Mouse (Mus musculus) brain, adult 2 months (tissue): ENCODE measurements at regions not wholly inside any gene's neighbourhood (a gene's known extent, or its start where the extent isn't known, plus 50 kb on each side); places are given as distances from the start of the nearest gene placed in this dataset.

Source experiments
- DNase-seq: peaks from one replicate; pipeline ENCODE4 v3.0.0; 2011; ENCODE audit warnings: low read depth, low spot score

DNA sequence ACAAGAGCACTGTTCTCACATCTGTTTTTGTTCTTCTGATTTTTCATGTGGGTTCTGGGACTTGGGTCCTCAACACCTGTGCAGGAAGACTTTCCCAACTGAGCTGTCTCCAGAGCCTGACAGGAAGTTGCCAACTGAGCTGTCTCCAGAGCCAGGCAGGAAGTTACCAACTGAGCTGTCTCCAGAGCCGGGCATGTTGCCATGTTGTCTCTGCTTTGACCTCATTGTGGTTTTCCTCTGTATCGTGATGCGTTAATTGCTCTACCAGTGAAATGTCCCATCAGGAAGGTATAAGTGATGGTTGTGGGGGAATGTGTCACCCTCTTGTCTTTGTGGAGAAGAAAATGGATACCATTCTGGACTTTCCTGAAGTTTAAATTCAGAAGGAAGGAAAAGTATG, 54.4 kb upstream of the Olfm4 start:
- no peak for DNase-seq

DNA sequence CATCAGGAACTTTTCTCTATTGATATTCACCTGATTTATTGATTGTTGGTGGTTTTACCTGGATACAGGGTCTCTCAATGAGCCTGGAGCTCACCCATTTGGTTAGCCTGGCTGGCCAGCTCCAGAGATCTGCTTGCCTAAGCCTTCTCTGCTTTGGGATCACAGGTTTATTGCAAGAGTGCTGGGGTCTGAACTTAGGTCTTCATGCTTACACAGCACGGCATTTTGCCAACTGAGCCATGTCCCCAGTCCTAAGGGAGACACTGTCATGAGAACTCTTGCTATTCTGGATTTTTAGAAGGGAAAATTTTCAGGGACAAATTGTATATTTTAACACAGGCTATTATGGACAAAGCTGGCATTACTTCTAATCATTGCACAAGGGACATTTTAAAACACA, 56.7 kb upstream of the Olfm4 start:
- no peak for DNase-seq

DNA sequence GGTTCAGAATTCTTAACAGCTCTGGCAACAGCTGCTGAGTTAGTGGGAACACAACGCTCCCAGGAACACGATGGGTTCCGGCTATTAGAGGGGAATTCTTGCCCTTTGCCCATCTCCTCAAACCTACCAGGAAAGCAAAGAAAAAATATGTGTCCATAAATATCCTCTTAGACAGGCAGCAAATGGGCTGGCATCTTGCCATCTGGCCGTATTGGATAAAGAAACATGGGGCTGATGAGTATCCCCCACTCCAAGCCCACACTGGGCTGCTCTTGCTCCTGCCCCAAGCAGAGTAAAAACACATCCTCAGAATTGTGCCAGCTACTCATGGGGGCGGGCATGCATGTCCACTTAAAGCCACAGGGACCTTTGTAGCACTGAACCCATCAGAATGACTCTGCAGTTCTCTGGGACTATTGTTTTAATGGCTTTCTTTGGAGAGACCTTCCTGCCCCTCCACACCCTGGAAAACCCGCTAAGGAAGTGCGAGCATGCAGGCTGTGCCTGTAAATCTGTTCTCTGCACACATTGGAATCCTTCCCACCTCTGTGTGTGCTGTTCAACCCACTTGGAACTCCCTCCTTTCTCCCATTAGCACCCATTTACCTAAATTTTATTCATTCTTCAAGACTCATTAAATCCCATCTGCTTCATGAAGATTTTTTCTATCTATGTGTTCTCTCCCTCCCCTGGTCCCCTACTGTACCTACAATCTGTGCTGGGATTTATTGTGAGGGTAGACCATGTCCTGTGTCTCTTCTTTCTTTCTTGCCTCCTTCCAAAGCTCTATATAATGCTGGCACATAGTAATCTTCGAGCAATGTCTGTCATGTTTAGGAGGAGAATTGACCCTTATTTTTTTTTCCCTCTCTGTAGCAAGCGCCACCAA, 66.7 kb upstream of the Olfm4 start:
- peak; percentile 57 for DNase-seq

DNA sequence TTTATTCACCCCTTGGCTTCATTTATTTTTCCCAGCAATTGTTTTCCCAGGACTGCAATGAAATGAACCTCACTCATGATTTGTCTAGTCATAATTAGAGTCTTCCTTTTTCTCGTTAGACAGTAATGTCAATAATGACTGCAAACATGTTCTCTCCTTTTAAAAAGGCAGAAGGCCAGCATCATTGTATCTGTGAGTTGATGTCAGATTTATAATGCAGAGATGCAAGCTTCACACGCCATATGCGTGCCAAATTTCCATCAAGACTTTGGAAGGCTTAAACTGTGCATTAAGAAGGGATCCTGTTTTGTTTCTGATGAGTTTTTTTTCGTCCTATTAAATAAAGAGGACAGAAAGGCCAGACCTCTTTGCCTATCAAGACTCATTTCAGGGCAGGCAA, 68.9 kb upstream of the Olfm4 start:
- no peak for DNase-seq

DNA sequence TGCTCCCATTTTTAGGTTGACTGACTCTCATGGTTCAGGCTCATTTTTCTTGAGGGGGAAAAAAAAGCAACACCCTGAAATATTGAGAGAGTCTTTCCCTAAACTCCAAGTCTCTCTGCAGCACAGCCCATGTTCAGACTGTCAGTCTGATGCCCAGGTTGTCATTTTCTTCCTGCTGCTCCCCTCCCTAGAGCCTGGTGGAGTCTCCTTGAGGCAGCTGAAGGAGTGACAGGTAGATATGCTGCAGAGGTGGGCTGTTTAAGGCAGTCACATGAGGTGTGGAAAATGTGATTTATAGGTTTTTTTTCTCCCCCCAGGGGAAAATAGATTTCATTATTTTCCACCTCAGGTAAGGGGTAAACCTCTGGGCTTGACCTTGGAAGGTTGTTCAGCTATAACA, 70.6 kb upstream of the Olfm4 start:
- no peak for DNase-seq

DNA sequence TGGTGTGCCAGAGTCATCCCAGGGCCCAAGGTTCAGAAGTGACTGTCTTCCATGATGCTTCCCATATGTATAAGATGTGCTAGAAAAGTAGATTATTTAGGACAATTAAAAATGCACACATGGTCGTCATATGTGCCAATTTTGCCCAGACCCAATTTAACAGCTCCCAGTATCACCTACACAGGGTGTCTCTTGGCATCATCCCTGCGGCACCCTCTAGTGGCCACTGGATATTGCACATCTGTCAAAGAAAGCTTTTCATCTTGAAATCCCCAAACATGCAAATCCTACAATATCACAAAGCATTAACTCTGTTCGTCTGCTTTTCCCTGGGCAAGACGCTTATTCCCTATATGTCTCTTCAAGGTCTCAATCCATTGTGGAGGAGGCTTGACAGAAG, 71.3 kb upstream of the Olfm4 start:
- DNase-seq = peak; percentile 79

DNA sequence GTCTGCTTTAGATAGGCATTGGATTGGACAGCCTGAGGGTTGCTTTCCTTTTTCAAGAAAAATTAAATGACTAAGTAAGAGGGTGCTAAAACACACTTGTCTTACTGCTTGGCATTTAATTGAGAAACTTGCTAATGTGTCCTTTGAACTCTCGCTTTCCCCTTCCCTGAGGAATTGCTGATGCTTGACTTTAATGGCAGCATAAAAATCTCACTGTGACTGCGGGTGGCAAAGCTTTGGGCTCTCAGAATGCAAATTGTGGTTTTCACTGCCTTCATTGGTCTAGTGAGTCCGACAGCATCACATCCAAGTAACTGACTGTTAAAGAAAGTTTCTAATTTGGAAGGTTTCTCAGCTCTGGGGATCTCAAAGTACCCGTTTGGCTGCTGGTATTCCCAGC, 76.1 kb upstream of the Olfm4 start:
- DNase-seq = no peak

DNA sequence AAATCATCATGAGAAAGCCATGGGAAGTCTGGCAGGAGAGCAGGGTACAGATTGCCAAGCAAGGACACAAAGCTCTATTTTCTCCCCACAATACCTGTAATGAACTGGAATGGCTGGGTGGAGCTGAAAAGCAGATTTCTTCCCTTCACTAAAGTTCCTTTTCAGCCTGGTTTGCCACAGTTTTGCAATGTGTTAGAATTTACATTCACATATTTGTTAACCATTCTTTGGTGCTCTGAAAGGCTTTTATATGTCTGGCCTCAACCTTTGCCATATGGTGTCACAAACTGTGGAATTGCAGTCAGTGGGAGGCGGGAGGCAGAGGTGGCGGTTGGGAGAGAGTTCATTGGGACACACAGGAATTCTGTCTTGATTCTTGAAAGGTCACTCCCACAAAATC, 78.3 kb upstream of the Olfm4 start:
- no peak for DNase-seq

DNA sequence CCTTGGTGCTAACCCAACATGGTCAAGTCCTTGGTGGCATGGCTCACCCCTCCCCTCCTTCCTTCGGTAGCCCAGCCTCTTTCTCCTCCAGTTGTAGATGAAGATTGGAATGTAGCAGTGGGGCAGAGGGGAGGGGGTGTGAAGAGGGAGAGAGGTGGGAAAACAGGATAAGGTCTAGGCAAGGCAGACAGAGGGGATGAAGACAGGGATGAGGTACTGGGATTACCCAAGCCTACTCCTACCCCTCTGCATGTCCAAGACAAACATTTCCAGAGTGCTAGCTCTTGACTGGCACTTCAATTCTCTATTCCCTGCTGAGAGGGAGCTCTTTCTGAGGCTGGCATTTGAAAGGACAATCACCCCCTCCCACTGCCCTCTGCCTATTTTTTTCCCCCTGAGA, 81.5 kb upstream of the Olfm4 start:
- DNase-seq = no peak

DNA sequence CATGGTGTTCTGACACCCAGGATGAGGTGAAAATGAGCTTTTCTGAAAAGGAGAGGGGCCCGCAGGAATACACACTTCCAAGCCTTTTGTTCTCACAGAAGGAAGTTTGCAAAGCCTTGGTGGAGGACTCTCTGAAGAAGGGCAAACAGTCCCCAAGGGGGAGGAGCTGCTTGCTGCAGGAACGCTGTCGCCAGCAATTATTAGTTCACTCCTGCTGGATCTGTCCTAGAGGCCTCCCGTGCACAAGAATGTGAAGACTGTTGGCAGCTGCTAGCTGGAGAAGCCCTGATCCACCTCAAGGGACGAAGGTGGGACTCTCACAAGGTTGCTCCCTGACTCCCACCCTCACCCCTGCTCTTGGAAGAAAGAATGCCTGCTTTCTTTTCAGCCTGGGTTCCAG, 85.6 kb upstream of the Olfm4 start:
- DNase-seq = peak; percentile 22

DNA sequence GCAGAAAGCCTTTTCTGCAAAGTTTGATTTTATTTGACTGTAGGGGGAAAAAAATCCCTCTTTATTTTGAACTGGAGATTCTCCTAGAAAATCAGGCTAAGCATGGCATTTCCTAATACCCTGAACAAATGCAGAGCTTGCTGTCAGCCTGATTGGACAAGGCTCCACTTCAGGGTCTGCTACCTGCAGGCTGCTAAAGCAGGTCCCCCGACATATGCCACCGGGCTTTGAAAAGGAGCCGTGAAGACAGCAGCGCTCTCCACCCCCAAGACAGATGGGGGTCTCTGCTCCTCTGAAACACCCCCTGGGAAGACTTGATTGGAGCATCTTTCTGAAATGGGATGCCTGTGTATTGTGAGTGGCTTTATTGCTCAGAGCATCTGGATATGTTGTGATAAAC, 90.6 kb upstream of the Olfm4 start:
- DNase-seq = no peak

DNA sequence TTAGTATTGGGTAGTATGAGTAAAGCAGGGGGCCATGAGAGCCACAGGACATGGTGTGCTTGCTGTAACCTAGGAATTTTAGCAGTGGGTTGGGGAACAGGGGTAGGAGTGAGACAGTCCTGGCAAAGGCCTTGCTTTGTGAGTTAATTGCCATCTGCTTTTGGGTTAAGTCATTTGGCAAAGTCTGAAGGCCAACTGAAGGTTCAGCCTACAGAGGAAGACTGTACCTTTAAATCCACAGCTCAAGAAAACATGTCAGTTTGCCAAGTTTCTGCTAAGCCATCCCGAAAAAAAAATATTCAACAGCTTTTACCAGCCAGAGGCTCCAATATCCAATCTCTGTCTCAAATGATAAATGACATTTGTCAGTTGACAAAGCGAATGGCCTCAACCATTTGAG, 93.2 kb upstream of the Olfm4 start:
- peak; percentile 82 for DNase-seq

DNA sequence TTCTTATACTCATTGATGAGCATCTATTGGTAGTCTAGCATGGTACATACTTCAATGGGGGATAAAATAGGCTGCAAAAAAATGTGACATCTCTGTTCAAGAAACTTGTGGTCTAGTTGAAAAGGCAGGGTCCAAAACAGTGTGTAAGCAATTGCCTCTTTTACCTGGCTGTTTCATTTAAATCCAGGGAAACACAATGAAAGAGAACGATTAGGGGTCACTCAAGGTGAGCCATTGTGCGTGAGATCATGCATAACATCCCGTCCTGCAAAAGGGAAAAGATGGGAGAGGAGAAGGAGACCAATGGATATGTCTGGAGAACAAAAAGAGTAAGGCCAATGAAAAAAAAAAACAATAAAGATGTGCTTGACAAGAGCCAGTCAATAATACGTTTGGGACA, 93.6 kb upstream of the Olfm4 start:
- DNase-seq = no peak

DNA sequence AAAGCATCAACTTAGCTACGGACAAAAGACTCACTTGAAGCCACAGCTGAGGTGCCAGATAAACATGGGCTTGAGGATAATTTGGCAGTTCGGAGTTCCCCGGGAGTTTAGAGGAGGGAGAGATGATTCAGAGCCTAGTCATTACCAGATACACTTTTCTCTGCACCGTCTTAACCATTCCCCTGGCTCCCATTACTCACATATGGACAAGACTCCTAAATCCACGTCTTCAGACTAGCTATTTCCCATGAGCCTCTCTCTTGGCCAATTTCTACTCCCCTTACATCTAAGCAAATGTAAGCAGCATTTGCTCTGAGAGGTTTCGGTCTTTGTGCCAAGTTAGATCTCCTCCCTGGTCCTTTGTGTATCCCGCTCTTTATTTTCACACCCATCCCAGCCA, 100.4 kb upstream of the Olfm4 start:
- peak; percentile 47 for DNase-seq

DNA sequence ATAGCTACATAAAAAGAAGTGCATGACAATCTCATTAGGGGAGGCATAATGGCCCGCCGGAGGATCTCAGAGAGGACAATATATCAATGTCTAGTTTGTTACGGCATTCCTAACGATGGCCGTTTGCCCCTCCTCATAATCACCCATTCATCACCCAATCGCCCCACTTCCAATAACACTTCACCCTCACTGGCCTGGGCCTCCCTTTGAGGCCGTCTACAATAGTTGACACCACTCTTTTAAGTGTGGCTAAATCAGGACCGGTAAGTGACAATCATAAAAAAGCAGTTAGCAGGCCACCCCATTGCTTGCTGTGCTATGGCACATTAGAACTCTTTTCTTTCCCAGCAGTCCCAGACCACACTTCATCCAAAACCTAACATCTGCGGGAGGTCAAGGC, 102.2 kb upstream of the Olfm4 start:
- no peak for DNase-seq

DNA sequence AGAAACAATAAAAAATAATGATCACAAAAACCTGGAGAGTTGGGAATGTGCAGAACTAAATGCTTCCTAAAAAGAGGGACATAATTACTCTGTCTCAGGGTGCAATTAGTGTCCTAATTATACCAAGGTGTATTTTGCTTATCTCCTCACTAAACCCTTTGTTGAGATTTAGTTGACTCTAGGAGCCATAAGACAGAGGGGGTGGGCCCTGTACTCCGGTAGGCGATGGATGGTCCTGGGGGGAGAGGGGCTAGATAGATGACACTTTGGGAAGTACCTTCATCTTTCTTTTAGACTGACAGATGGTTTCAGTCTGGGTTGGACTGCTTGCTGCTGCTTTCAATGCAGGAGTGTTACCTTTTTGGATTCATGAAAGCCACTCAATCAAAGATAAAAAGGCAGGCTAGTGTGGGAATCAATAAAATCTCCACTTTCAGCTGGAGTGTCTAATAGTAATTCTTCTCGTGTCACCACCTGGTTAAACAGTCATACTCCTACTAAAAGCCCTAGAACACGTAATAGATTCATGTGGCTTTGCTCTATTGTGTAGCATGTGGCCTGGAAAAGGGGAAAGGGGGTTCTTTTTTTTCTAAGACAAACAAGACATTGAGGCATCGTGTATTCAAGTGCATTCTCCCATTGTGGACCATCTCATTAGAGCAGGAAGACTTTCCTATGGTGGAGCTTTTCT, 103.7 kb upstream of the Olfm4 start:
- DNase-seq = no peak

DNA sequence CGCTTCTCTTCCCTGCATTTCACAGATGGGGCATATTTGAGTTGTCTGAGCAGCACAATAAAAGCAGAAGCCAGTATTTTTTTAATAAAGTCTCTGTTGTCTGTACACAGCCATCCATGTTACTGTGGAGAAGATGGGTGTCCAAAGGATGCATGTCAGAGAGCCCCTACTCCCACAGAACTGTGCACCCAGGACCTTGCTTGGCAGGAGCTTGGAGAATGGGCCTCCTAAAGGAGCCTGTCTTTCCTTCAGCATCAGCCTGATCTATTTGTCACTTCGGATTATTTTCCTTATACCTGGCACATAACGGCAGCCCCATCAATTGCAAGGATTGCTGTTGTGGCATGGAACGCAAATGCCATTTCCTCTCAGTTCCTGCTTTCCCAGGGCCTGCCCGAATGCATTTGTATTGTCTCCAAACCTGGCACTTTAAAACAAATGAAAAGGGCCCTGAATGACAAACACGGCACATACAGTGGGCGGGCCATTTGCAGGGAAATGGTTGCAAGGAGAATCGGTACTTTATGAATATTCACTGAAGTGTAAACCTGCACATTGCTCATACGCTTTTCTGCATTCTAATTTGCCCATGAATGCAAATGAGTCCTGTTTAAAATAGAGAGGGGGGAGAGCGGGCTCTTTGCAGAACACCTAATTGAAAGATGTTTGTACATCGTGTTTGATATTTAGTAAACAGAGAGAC, 104.4 kb upstream of the Olfm4 start:
- peak; percentile 25 for DNase-seq

DNA sequence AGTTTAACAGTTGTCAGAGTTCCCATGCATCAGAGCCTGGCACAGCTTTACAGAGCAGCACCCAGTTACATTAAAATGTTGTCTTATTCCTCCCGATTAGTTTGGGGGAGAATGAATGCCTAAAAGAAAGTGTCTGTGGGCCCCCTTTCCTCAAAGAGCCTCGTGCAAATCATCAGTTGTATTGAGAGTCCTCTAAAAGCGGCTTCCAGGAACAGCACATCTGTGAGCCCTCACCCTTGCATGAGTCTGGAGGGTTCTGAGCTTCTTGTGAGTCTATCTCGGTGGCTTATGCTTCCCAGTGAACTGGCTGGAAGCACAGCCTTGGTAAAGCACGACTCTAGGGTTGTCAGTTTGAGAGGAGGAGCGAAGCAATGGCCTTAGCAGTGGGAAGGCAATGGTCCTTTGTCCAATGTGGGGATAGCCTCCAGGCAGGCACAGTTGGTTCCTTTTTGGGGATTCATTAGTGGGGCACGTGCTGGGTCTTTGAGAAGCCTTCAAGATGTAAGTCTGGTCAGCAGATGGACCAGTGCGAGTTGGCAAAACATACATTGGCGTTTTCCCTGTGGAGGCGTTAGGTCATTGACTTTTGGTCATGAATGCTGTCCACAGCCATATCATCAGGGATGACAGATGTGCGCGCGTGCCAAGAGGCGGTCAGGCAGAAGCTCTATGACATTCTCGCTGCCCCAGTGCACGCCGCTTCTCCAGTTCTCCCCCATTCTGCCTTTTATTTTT, 105.4 kb upstream of the Olfm4 start:
- DNase-seq = no peak

DNA sequence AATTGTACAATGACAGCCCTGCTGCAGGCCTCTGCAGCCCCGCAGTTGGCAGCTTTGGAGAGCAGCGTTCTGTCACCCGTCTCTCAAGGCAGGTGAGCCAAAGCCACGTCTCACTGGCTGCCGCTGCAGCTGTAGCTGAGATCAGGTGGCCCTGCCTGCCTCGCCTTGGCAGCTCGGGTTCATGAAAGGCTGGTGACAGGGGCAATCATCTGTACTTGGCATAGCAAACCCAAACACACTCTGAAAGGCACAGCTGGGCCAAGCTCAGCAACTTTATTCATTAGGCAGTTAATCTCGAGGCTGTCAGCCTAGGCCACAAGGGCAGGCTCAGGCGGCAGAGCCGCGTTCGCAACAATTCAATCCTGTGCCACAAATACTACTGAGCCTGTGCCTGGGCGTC, 102.0 kb upstream of the Pcdh8 start:
- no peak for DNase-seq

DNA sequence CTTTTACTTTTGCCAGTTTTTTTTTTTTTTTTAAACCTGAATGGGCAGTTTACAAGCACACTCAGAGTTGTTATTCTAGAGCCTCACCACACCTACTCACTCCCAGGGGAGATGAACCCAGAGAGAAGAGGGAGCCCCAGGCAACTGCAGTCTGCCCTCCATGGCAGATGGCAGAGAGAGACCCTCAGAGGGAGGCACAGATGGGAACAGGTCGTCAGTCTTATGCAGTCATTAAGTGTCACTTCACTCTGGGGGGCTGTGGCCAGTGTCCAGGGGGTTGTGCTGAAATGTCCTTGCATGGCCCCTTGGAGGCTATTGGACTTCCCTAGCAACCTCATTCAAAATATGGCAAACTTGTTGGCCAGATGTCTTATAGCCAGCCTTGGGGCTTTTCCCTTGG, 101.3 kb upstream of the Pcdh8 start:
- DNase-seq = no peak

DNA sequence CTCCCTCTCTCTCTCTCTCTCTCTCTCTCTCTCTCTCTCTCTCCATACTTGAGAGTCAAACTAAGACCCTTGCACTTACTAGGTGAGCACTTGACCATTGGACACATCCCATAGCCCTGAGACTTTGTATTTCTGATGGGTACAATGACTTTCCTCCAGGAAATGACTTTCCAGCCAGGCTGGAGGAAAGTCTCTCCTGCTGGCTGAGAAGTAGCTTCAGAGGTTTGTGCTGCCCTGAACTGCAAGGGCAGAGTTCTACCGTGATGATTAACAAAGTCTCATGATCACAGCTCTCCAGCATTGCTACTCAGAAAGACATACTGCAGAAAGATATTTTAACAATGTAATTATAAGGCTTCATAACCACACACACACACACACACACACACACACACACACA, 98.2 kb upstream of the Pcdh8 start:
- no peak for DNase-seq

DNA sequence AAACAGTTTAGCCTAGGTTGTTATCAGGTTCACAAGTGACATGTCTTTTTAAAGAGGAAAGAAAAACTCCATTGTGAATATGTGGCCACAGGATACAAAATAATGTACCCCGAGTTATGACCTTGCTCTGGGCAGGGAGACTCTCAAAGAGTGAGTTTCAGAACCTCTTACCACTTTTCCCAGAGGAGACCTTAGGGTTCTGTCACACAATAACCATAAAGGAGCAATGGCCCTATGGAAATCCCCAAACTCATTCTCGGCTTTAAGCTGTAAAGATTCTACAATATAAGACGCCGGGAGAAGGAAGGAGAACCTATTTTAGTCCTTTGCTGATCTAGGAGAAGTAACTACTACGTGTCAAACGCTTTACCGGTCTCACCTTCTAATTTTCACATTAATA, 85.1 kb upstream of the Pcdh8 start:
- no peak for DNase-seq
